Mouse (Mus musculus) gastrocnemius, postnatal 36 days (tissue): ENCODE data around the gene Supt16. TPM values are rescaled to one million over a fixed set of nuclear protein-coding genes. Genes with fewer than 3 reads are reported as not detected.
A peak's percentile ranks its signal among the peaks of the same experiment; 100 is the strongest.

ENCODE experiments used
- DNase-seq, 2 experiments: peaks; one replicate each; pipeline ENCODE4 v3.0.0; 2022
- intact Hi-C: fragments of 180-260 bp; cut with DNase I; formaldehyde crosslinking; loops from one replicate; pipeline ENCODE4 v1.15.1; 2025
- total RNA-seq, 2 experiments: library from RNA; stranded (reverse); gene quantifications; 2 replicates each; pipeline ENCODE4 v1.2.3; 2021

Supt16 gene
- total RNA-seq, 2 experiments from 2014 or later, result 10.1 to 13.7 TPM

DNA sequence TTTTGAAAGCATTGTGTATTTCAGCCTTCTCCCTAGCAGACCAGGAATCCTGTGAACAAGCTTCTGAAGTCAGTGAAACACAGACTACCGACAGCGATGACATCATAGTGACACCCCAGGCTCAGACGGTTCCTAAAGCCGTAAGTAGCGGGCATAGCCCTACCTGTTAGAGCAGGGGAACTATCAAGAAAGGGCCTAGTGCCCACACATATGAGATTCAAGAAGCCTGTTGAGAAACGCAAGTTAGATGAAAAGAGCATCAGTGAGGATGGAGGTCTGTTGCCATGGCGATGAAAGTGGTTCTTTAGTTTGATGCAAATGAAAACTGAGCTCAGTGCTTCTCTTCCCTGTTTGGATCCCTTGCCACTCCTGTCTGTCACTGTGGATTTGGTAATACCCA is 45.0 kb downstream of the Supt16 start:
- intact Hi-C loops, result no loop called here
- no peak for DNase-seq

DNA sequence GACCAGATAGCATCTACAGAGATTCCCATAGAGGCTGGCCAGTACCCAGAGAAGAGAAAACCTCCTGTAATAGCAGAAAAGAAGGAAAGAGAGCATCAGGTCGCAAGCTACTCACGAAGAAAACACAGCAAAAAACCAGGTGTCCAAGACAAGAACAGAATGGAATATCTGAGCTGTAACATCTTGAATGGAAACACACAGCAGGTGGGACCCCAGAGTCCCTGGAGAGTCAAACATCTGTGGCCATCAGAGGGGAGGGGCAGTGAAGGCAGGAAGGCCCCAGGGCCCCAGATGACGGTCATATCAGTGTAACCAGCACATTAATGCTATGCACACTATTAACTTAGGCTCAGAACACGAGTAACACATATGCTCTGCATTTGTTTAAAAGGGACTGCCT is 47.3 kb downstream of the Supt16 start:
- intact Hi-C loops, result no loop called here
- no peak for DNase-seq

- intact Hi-C loops, result no loop called here
- DNase-seq, result no peak
These were observed 50.7 kb downstream of the Supt16 start for GRCm38 (mm10) chr14:52146540-52146939.

DNA sequence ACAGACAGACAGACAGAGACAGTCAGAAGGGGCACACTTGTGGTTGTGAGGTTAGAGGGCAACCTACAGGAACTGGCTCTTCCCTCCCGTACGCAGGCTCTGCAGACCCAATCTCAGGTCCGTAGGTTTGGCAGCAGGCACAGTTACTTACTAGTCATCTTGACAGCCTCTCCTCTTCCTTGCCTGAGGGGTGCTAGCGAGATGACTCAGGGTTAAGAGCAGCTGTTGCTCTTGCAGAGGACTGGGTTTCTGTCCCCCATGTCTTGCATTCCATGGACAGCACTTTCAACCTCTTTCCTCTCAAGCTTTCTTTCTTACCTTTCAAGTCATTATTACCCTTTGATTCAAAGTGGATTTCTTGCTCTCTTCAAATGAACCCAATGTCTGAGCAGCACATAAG is 53.1 kb downstream of the Supt16 start:
- intact Hi-C loops, result no loop called here
- no peak for DNase-seq

GRCm38 (mm10) chr14:52141445-52142127 is 55.6 kb downstream of the Supt16 start:
- intact Hi-C loops, result no loop called here
- DNase-seq, result no peak

DNA sequence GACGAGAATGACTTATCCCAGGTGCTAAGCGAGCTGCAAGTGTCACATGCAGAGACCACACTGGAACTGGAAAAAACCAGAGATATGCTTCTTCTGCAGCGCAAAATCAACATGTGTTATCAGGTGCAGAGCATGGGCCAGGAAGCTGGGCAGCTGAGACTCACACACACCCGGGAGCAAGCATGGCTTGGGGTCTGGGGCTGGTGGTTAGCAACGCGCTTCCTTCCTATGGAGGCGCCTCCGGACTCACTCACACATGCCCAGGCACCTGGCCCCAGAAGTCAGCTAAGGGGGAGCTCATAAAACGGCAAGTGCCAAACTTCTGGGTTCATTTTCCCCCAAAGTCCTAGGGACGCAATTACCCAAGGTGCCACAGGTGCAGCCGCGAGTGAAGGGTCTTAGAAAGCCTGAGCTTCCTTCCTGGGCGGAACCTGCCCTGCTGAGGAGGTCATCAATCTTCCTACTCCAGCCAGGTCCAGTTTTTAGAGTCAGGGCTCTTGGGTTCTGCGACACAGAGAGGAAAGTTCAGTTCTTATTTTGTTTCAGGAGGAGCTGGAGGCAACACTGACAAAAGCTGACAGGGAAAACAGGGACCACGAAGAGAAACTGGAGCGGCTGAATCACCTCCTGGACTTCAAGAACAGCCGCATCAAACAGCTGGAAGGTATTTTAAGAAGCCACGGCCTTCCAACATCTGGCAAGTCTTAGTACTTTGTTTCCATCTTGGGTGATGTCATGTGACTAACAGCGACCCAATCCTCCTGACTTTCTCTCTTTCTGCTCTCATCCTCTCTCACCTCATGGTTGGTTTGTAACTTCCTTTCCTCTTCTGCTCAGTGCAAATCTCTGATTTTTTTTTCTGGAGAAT is 56.4 kb downstream of the Supt16 start:
- intact Hi-C loops, result no loop called here
- DNase-seq, result no peak

DNA sequence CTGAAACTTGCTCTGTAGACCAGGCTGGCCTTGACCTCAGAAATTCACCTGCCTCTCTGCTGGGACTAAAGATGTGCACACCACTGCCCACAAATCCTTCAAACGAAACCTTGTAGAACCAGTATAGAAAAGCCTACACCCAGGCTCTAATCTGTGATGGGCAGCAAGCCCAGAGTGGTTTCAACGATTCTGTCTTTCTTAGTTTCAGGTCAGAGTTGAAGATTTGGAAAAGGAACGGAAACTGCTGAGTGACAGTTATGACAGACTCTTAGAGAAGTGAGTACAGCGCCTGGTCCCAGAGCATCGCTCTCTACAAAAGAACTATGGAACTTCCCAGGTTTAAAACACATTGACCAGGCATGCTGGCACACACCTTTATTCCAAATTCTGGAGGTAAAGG is 63.6 kb downstream of the Supt16 start:
- no peak for DNase-seq
- intact Hi-C loops, result no loop called here

- intact Hi-C loops, result loop anchor here (2.0 to 5.0 kb wide), 2 partner anchors 73 to 214 kb away; partner anchors contain the start of gene Supt16
- DNase-seq, result no peak
These were observed 72.6 kb downstream of the Supt16 start for GRCm38 (mm10) chr14:52124636-52125035.

DNA sequence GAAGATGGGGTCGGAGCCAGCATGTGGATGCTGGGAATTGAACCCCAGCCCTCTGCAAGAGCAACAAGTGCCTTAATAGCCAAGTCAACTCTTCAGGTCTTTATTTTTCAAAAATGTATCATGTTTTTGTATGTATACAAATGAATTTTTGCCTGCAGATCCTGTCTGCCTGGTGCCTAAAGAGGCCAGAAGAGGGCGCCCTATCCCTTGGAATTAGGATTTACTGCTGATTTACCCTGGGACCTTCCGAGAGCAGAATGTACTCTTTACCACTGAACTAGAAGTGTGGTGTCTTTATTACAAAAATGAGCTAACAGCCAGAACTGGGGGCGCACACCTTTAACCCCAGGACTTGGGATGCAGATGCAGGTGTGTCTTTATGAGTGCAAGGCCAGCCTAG is 73.3 kb downstream of the Supt16 start:
- DNase-seq, result peak; percentile 31
- intact Hi-C loops, result loop anchor here (2.0 to 5.0 kb wide), 2 partner anchors 73 to 215 kb away; partner anchors contain the start of gene Supt16

DNA sequence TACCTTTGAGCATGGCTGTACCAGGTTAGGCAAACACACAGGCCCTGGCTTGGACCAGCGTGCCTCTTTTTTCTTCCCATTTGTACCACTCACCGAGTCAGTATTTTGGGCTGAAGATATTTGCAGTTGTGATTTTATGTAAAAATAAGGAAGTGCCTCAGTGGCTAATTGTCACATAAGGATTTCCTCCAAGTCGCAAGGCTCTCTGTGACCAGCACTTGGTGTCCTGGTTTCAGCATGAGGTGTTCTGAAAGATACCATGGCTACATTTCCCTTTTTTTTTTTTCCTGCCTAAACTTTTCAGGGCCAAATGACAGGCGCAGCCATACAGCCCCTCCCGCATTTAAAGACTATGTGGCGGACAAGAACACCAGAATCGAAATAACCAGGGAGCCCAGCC is 77.0 kb downstream of the Supt16 start:
- no peak for DNase-seq
- intact Hi-C loops, result loop anchor here (5.0 kb wide), 1 partner anchor 77 kb away; the partner anchor contains the start of gene Supt16

DNA sequence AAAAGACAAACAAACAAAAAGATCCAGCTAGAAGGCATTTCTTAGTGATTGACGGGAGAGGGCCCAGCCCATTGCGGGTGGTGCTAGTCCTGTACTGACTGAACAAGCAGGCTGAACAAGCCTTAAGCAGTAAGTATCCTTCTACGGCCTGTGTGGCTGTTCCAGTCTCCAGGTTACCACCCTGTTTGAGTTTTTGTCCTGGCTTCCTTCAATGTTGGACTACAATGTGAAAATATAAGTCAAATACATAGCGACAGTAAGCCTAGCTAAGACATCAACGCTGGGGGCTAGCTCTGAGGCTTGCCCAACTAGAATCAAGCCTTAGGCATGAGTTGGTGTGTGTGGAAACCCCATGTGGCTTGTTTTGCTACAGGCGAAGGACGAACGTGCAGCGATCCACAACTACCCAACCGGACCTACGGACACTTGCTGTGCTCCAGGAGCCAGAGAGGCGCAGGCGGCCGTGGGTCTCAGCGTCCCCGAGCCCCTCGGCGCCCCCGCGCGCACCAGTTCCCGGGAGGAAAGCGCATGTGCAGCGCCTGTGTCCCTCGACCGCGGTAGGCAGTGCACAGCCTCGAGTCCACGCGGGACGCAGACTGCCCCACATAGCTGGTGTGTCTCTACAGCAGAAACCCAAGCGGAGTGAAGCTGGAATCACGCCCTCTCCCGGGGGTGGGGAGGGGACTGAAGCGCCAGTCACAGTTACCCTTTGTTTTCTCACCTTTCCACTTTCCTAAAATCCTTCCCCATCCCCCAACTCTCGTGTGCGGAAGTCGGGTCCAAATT is 78.2 kb downstream of the Supt16 start:
- intact Hi-C loops, result no loop called here
- peak; percentile 8 to 28 for DNase-seq

GRCm38 (mm10) chr14:52118456-52118822 is 78.8 kb downstream of the Supt16 start:
- no peak for DNase-seq
- intact Hi-C loops, result no loop called here

DNA sequence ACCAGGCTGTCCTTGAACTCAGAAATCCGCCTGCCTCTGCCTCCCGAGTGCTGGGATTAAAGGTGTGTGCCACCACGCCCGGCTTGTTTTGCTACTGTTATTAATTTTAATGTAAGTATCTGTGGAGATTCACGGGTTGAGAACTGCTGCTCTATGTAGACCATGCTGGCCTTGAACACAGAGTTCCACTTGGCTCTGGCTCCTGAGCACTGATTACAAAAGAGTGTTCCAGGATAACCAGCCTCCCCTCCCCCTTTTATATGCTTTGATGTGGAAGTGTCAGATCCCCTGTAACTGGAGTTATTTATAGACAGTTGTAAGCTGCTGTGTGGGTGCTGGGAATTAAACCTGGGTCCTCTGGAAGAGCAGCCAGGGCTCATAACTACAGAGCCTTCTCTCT is 80.0 kb downstream of the Supt16 start:
- DNase-seq, result no peak
- intact Hi-C loops, result no loop called here

DNA sequence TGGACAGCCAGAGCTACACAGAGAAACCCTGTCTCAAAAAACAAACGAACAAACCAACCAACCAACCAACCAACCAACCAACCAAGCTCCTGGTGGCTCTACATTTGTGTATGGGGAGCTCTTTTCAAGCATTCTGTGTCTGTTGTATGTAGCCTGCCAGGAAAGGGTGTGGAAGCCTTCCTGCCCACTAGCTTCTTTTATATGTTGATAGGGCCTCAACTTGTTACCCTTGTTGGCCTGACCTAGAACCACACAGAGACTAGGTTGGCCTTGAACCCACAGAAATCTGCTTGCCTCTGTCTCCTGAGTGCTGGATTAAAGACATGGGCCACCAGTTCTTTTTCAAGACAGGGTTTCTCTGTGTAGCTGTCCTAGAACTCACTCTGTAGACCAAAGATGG is 83.1 kb downstream of the Supt16 start:
- intact Hi-C loops, result no loop called here
- DNase-seq, result no peak

Other genes starting within 250 kb of the Supt16 start
- gene Arhgef40, start 212.7 kb downstream of the Supt16 start, total RNA-seq, result 10 to 100 TPM; 13.9 to 18.5 TPM
- gene Tmem253, start 181.8 kb downstream of the Supt16 start, total RNA-seq, result 1 to 10 TPM; 1.3 to 1.5 TPM
- 10 to 100 TPM in 1 of 2 experiments, 1 to 10 TPM in 1; 9.7 to 12.4 TPM for gene Zfp219, start 176.7 kb downstream of the Supt16 start, total RNA-seq
- gene Olfr221, start 155.0 kb downstream of the Supt16 start, total RNA-seq, result not detected
- 10 to 100 TPM; 71.0 to 74.4 TPM for gene Hnrnpc, start 93.4 kb downstream of the Supt16 start, total RNA-seq
- gene Rpgrip1, start 86.7 kb downstream of the Supt16 start, total RNA-seq, result not detected
- 10 to 100 TPM; 26.6 to 30.8 TPM for gene Chd8, start 60.4 kb upstream of the Supt16 start, total RNA-seq
- 10 to 100 TPM; 43.5 to 46.1 TPM for gene Tox4, start 81.7 kb upstream of the Supt16 start, total RNA-seq
- 1 to 10 TPM; 2.0 to 3.0 TPM for gene Rab2b, start 82.1 kb upstream of the Supt16 start, total RNA-seq
- 10 to 100 TPM; 11.4 to 14.2 TPM for gene Mettl3, start 107.7 kb upstream of the Supt16 start, total RNA-seq
- under 1 TPM; 0.56 to 0.79 TPM for gene Sall2, start 131.3 kb upstream of the Supt16 start, total RNA-seq
- gene Olfr1513, start 159.0 kb upstream of the Supt16 start, total RNA-seq, result not detected
- gene Olfr1512, start 181.8 kb upstream of the Supt16 start, total RNA-seq, result not detected
- not detected for gene Olfr1511, start 200.0 kb upstream of the Supt16 start, total RNA-seq
- not detected for gene Olfr1510, start 217.0 kb upstream of the Supt16 start, total RNA-seq
- not detected for gene Olfr1509, start 245.6 kb upstream of the Supt16 start, total RNA-seq